Mouse (Mus musculus) hindbrain, postnatal 0 days (tissue): ENCODE results near the gene Kctd20. TPM values are rescaled to one million over a fixed set of nuclear protein-coding genes. Genes with fewer than 3 reads are reported as not detected.

Source experiments
- ATAC-seq: fragments of 200-750 bp; cut with Nextera tagmentation; 2 replicates; pipeline ENCODE4 v1.8.0; 2017; ENCODE audit warnings: mild to moderate bottlenecking, moderate TSS enrichment, moderate library complexity
- DNase-seq: peaks from one replicate; pipeline ENCODE4 v3.0.0-alpha.2; 2015; ENCODE audit warnings: low spot score
- H3K27ac ChIP-seq: fragments of 300-500 bp; sonication (generic); 2 replicates; pipeline ENCODE4 v1.5.1; 2014; ENCODE audit warnings: mild to moderate bottlenecking
- H3K27me3 ChIP-seq: fragments of 300-500 bp; sonication (generic); 2 replicates; pipeline ENCODE4 v1.6.1; 2014; ENCODE audit warnings: low read length, mixed read lengths; ENCODE audit not compliant: insufficient read depth
- H3K36me3 ChIP-seq: fragments of 300-500 bp; sonication (generic); 2 replicates; pipeline ENCODE4 v1.6.1; 2014; ENCODE audit warnings: low read length, mixed read lengths; ENCODE audit not compliant: insufficient read depth
- H3K4me1 ChIP-seq: fragments of 300-500 bp; sonication (generic); 2 replicates; pipeline ENCODE4 v1.6.1; 2014; ENCODE audit warnings: antibody characterized with exemption, low read length, mixed read lengths; ENCODE audit not compliant: insufficient read depth
- H3K4me2 ChIP-seq: fragments of 300-500 bp; sonication (generic); 2 replicates; pipeline ENCODE4 v1.6.1; 2014; ENCODE audit warnings: low read depth, mild to moderate bottlenecking, low read length, moderate library complexity, mixed read lengths
- H3K4me3 ChIP-seq: fragments of 300-500 bp; sonication (generic); 2 replicates; pipeline ENCODE4 v1.5.1; 2014; ENCODE audit warnings: low read length
- H3K9ac ChIP-seq: fragments of 300-500 bp; sonication (generic); replicated peaks from 2 replicates; pipeline ENCODE4 v1.6.1; 2014; ENCODE audit warnings: mild to moderate bottlenecking, low read length, moderate library complexity, mixed read lengths
- H3K9me3 ChIP-seq: fragments of 300-500 bp; sonication (generic); 2 replicates; pipeline ENCODE4 v1.6.1; 2016; ENCODE audit warnings: low read length, mixed read lengths
- CTCF ChIP-seq: IDR thresholded peaks from 2 replicates; pipeline ENCODE4 v1.5.1; 2016; ENCODE audit warnings: antibody characterized with exemption, control low read depth, low read depth
- WGBS: fragments of 180-500 bp; shearing (Covaris S2); extraction: QIAGEN DNeasy Blood & Tissue Kit; methylation state at CpG from one replicate; pipeline ENCODE4 v1.1.7; 2014; 5-methylcytosine and 5-hydroxymethylcytosine counted together
- polyA plus RNA-seq: library from polyadenylated mRNA; unstranded; fragments of >200 nt; fragmentation: Nextera tagmentation; extraction: Ambion mirVana; gene quantifications from 2 replicates; pipeline ENCODE4 v1.2.1, GENCODE M21; 2015
- total RNA-seq: library from RNA; depleted of rRNA; stranded (reverse); fragments of >200 nt; gene quantifications from 2 replicates; pipeline ENCODE4 v1.2.3, GENCODE M21; 2014; rRNA removed

Gene Kctd20
- total RNA-seq: 51.5 and 59.9 TPM in 2 replicates
- polyA plus RNA-seq: 62.9 and 64.1 TPM in 2 replicates

- DNase-seq (peak; percentile 96), ATAC-seq (peak; percentile 94)
- H3K36me3 ChIP-seq: no peaks in the 10 kb centered on the region
- H3K27me3 ChIP-seq: no peaks in the 10 kb centered on the region
- peak within 1 kb of the TSS; percentile 89 for H3K4me2 ChIP-seq
- peak within 1 kb of the TSS; percentile 90 for H3K9ac ChIP-seq
- 5% methylated on average over 57 of the region's 80 CpGs for WGBS
- H3K27ac ChIP-seq: peak within 1 kb of the TSS; percentile 98
- H3K4me3 ChIP-seq: peak within 1 kb of the TSS; percentile 84
- peaks cover 17% of the 10 kb centered on the region for H3K4me1 ChIP-seq
- H3K9me3 ChIP-seq: peaks cover 4% of the 10 kb centered on the region; the same call in 1 of the 2 replicates
- no peak for TF ChIP-seq CTCF
Observed at GRCm38 (mm10) chr17:28951831-28952799, at the start of gene Kctd20. TSS of gene Kctd20 (plus strand) at chr17:28951950.

- WGBS: 19% methylated on average over 23 of the region's 23 CpGs
- H3K27ac ChIP-seq: peak overlapping the region; percentile 88
- H3K9me3 ChIP-seq: no peaks in the 10 kb centered on the region
- H3K4me3 ChIP-seq: no peak overlapping the region
- H3K4me1 ChIP-seq: peaks cover 17% of the 10 kb centered on the region
- ATAC-seq: peak; percentile 84
- H3K27me3 ChIP-seq: no peaks in the 10 kb centered on the region
- peak overlapping the region; percentile 25; the same call in 1 of the 2 replicates for H3K4me2 ChIP-seq
- H3K36me3 ChIP-seq: no peaks in the 10 kb centered on the region
- peak; percentile 78 for DNase-seq
- peak overlapping the region; percentile 13; the same call in 1 of the 2 replicates for H3K9ac ChIP-seq
- peak; percentile 82 for TF ChIP-seq CTCF
Observed at GRCm38 (mm10) chr17:28904546-28905376, 47.0 kb upstream of the Kctd20 start.

- no peaks in the 10 kb centered on the region for H3K36me3 ChIP-seq
- H3K4me1 ChIP-seq: peaks cover 17% of the 10 kb centered on the region
- ATAC-seq: 0 out of 2 replicates have a peak, but pooled peaks have one; percentile 34
- no peaks in the 10 kb centered on the region for H3K27me3 ChIP-seq
- WGBS: 62% methylated on average over 11 of the region's 13 CpGs
- H3K4me3 ChIP-seq: no peak overlapping the region
- H3K9me3 ChIP-seq: no peaks in the 10 kb centered on the region
- no peak for TF ChIP-seq CTCF
- H3K9ac ChIP-seq: peak overlapping the region; percentile 13; the same call in 1 of the 2 replicates
- DNase-seq: peak; percentile 21
- peak overlapping the region; percentile 88 for H3K27ac ChIP-seq
- peak overlapping the region; percentile 25; the same call in 1 of the 2 replicates for H3K4me2 ChIP-seq
Observed at GRCm38 (mm10) chr17:28905377-28905916, 46.3 kb upstream of the Kctd20 start.

GRCm38 (mm10) chr17:28907959-28908358 lies 43.8 kb upstream of the Kctd20 start:
- no peak overlapping the region for H3K9ac ChIP-seq
- H3K27ac ChIP-seq: no peak overlapping the region
- no peak overlapping the region for H3K4me3 ChIP-seq
- ATAC-seq (no peak), DNase-seq (peak; percentile 55)
- no peaks in the 10 kb centered on the region for H3K27me3 ChIP-seq
- TF ChIP-seq CTCF: no peak
- 27% methylated on average over 7 of the region's 7 CpGs for WGBS
- H3K36me3 ChIP-seq: no peaks in the 10 kb centered on the region
- peaks cover 17% of the 10 kb centered on the region for H3K4me1 ChIP-seq
- H3K4me2 ChIP-seq: no peak overlapping the region
- no peaks in the 10 kb centered on the region for H3K9me3 ChIP-seq

GRCm38 (mm10) chr17:28909252-28909941 lies 42.4 kb upstream of the Kctd20 start:
- TF ChIP-seq CTCF: peak; percentile 73
- peak; percentile 74 for DNase-seq
- ATAC-seq: no peak
- Histone ChIP-seq H3K9ac (0 out of 2 replicates have a peak overlapping the region, but pooled peaks have one; percentile 13), H3K36me3 (no peaks in the 10 kb centered on the region), H3K4me2 (peak overlapping the region; percentile 36), H3K27ac (no peak overlapping the region), H3K27me3 (no peaks in the 10 kb centered on the region), H3K4me3 (no peak overlapping the region; the same call in 1 of the 2 replicates), H3K9me3 (no peaks in the 10 kb centered on the region), H3K4me1 (peaks cover 14% of the 10 kb centered on the region)
- 10% methylated on average over 29 of the region's 29 CpGs for WGBS

GRCm38 (mm10) chr17:28910139-28910538 lies 41.6 kb upstream of the Kctd20 start:
- Histone ChIP-seq H3K4me2 (no peak overlapping the region), H3K9ac (no peak overlapping the region), H3K27me3 (no peaks in the 10 kb centered on the region), H3K27ac (no peak overlapping the region), H3K4me3 (no peak overlapping the region), H3K9me3 (no peaks in the 10 kb centered on the region), H3K36me3 (no peaks in the 10 kb centered on the region), H3K4me1 (peaks cover 6% of the 10 kb centered on the region)
- WGBS: 30% methylated on average over 7 of the region's 7 CpGs
- DNase-seq (no peak), ATAC-seq (no peak)
- peak; percentile 31; the same call in 1 of the 2 replicates for TF ChIP-seq CTCF
